Mouse (Mus musculus): ENCODE measurements around the gene Sema3g. TPM values are rescaled to one million over a fixed set of nuclear protein-coding genes. Genes with fewer than 3 reads are reported as not detected.

The Sema3g gene
- polyA plus RNA-seq, 1 experiment from 2014 or later: 0.74 TPM

GRCm38 (mm10) chr14:31252091-31252490 is 34.4 kb downstream of the Sema3g start:
- 82% methylated on average over 5 of the region's 5 CpGs for WGBS
- peak overlapping the region; percentile 81 for H3K4me2 ChIP-seq (replicated peaks; ENCODE audit: low read depth)
- no peak for ATAC-seq
- no peaks in the 10 kb centered on the region for H3K27me3 ChIP-seq (replicated peaks; ENCODE audit: control insufficient read depth, insufficient read depth, low read length)
- H3K36me3 ChIP-seq (ENCODE audit: control insufficient read depth, insufficient read depth): peaks cover 39% of the 10 kb centered on the region
- peak overlapping the region; percentile 71 for H3K4me3 ChIP-seq (ENCODE audit: low read depth, low read length)
- no peaks in the 10 kb centered on the region for H3K9me3 ChIP-seq (ENCODE audit: control insufficient read depth)
- no peak for TF ChIP-seq CTCF (IDR thresholded peaks at IDR 0.05; ENCODE audit: low read depth)
- peak overlapping the region; percentile 85 for H3K9ac ChIP-seq (ENCODE audit: low read depth, low read length)
- no peak overlapping the region for H3K27ac ChIP-seq (ENCODE audit: low read depth, low read length)
- H3K4me1 ChIP-seq (replicated peaks; ENCODE audit: control insufficient read depth, insufficient read depth, low read length): no peaks in the 10 kb centered on the region

GRCm38 (mm10) chr14:31258476-31259050 is 40.9 kb downstream of the Sema3g start:
- 90% methylated on average over 14 of the region's 14 CpGs for WGBS
- ATAC-seq: no peak
- no peak overlapping the region for H3K4me2 ChIP-seq (replicated peaks; ENCODE audit: low read depth)

GRCm38 (mm10) chr14:31260374-31260773 is 42.7 kb downstream of the Sema3g start:
- Histone ChIP-seq H3K4me2 (replicated peaks; ENCODE audit: low read depth) (no peak overlapping the region), H3K27me3 (replicated peaks; ENCODE audit: control insufficient read depth, insufficient read depth, low read length) (no peaks in the 10 kb centered on the region), H3K4me3 (ENCODE audit: low read depth, low read length) (no peak overlapping the region), H3K9me3 (ENCODE audit: control insufficient read depth) (no peaks in the 10 kb centered on the region), H3K36me3 (ENCODE audit: control insufficient read depth, insufficient read depth) (peaks cover 57% of the 10 kb centered on the region), H3K4me1 (replicated peaks; ENCODE audit: control insufficient read depth, insufficient read depth, low read length) (no peaks in the 10 kb centered on the region), H3K9ac (ENCODE audit: low read depth, low read length) (no peak overlapping the region), H3K27ac (ENCODE audit: low read depth, low read length) (no peak overlapping the region)
- TF ChIP-seq CTCF (IDR thresholded peaks at IDR 0.05; ENCODE audit: low read depth): no peak
- 98% methylated on average over 4 of the region's 4 CpGs for WGBS
- ATAC-seq: no peak

More at GRCm38 (mm10) chr14:31258476-31259050, 40.9 kb downstream of the Sema3g start:
- H3K36me3 ChIP-seq (ENCODE audit: control insufficient read depth, insufficient read depth): peaks cover 75% of the 10 kb centered on the region
- TF ChIP-seq CTCF (IDR thresholded peaks at IDR 0.05; ENCODE audit: low read depth): no peak
- H3K9ac ChIP-seq (ENCODE audit: low read depth, low read length): no peak overlapping the region
- no peaks in the 10 kb centered on the region for H3K9me3 ChIP-seq (ENCODE audit: control insufficient read depth)
- no peaks in the 10 kb centered on the region for H3K4me1 ChIP-seq (replicated peaks; ENCODE audit: control insufficient read depth, insufficient read depth, low read length)
- H3K27ac ChIP-seq (ENCODE audit: low read depth, low read length): no peak overlapping the region
- H3K27me3 ChIP-seq (replicated peaks; ENCODE audit: control insufficient read depth, insufficient read depth, low read length): no peaks in the 10 kb centered on the region
- H3K4me3 ChIP-seq (ENCODE audit: low read depth, low read length): no peak overlapping the region

GRCm38 (mm10) chr14:31260932-31261331 is 43.3 kb downstream of the Sema3g start:
- peaks cover 53% of the 10 kb centered on the region for H3K36me3 ChIP-seq (ENCODE audit: control insufficient read depth, insufficient read depth)

DNA sequence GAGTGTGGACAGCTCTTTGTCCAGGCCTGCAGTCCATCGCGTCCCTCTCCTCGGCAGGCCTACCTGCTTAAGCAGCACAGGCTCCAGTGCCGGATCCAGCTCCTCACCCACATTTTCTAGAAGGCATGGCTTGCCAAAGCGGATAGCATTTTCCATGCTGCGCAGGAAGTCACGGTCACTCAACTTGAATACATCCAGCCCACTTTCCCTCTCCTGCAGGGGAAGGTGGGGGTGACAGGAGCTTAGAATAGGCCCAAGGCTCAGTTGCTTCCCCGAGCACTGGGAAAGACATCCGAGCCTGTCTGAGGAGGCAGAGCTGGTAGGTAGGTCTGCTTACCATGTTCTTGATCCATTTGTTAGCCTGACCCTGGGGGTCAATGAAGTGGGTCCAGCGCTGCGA is 50.0 kb downstream of the Sema3g start:
- Histone ChIP-seq H3K4me2 (replicated peaks; ENCODE audit: low read depth) (no peak overlapping the region), H3K36me3 (ENCODE audit: control insufficient read depth, insufficient read depth) (no peaks in the 10 kb centered on the region), H3K4me1 (replicated peaks; ENCODE audit: control insufficient read depth, insufficient read depth, low read length) (no peaks in the 10 kb centered on the region), H3K27me3 (replicated peaks; ENCODE audit: control insufficient read depth, insufficient read depth, low read length) (no peaks in the 10 kb centered on the region), H3K27ac (ENCODE audit: low read depth, low read length) (no peak overlapping the region), H3K9me3 (ENCODE audit: control insufficient read depth) (no peaks in the 10 kb centered on the region), H3K9ac (ENCODE audit: low read depth, low read length) (no peak overlapping the region), H3K4me3 (ENCODE audit: low read depth, low read length) (no peak overlapping the region)
- no peak for TF ChIP-seq CTCF (IDR thresholded peaks at IDR 0.05; ENCODE audit: low read depth)
- ATAC-seq: no peak
- 87% methylated on average over 11 of the region's 11 CpGs for WGBS

More at GRCm38 (mm10) chr14:31260932-31261331, 43.3 kb downstream of the Sema3g start:
- Histone ChIP-seq H3K4me1 (replicated peaks; ENCODE audit: control insufficient read depth, insufficient read depth, low read length) (no peaks in the 10 kb centered on the region), H3K9ac (ENCODE audit: low read depth, low read length) (no peak overlapping the region), H3K27me3 (replicated peaks; ENCODE audit: control insufficient read depth, insufficient read depth, low read length) (no peaks in the 10 kb centered on the region), H3K4me2 (replicated peaks; ENCODE audit: low read depth) (no peak overlapping the region), H3K9me3 (ENCODE audit: control insufficient read depth) (no peaks in the 10 kb centered on the region), H3K27ac (ENCODE audit: low read depth, low read length) (no peak overlapping the region; the same call in 1 of the 2 replicates), H3K4me3 (ENCODE audit: low read depth, low read length) (no peak overlapping the region)
- no peak for TF ChIP-seq CTCF (IDR thresholded peaks at IDR 0.05; ENCODE audit: low read depth)
- WGBS: 91% methylated on average over 9 of the region's 9 CpGs
- no peak for ATAC-seq

DNA sequence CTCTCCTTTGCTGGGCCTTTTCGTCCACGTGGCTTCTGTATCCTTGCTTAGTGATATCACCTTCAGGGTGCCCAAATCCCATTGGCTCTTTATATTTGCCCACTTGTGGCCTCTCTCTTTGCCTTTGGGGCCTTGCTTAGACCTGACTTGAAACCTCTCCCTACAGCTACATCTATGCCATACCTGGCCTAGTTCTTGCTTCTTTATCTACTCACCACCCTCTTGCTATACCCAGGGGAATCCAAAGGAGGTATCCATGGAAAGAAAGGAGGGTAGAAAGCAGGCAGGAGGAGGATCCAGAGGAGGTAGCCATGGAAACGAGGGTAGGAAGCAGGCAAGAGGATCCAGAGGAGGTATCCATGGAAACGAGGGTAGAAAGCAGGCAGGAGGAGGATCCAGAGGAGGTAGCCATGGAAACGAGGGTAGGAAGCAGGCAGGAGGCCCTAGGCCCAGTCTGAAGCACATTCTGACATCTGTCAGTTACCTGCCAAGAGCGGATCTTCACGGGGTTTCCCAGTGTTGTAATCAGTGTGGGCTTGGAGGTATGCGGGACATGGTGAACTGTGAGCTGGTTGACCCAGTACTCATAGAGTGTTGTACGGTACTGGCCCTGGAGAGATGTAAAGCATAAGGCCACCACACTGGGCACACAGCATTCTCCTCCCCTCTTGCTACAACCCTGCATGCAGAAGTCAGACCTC is 50.8 kb downstream of the Sema3g start:
- ATAC-seq: no peak
- no peaks in the 10 kb centered on the region for H3K9me3 ChIP-seq (ENCODE audit: control insufficient read depth)
- H3K27ac ChIP-seq (ENCODE audit: low read depth, low read length): no peak overlapping the region
- H3K4me1 ChIP-seq (replicated peaks; ENCODE audit: control insufficient read depth, insufficient read depth, low read length): no peaks in the 10 kb centered on the region
- H3K27me3 ChIP-seq (replicated peaks; ENCODE audit: control insufficient read depth, insufficient read depth, low read length): no peaks in the 10 kb centered on the region
- no peaks in the 10 kb centered on the region for H3K36me3 ChIP-seq (ENCODE audit: control insufficient read depth, insufficient read depth)
- TF ChIP-seq CTCF (IDR thresholded peaks at IDR 0.05; ENCODE audit: low read depth): no peak
- H3K4me3 ChIP-seq (ENCODE audit: low read depth, low read length): no peak overlapping the region
- no peak overlapping the region for H3K9ac ChIP-seq (ENCODE audit: low read depth, low read length)
- WGBS: 76% methylated on average over 9 of the region's 9 CpGs
- no peak overlapping the region for H3K4me2 ChIP-seq (replicated peaks; ENCODE audit: low read depth)
